Mouse (Mus musculus) ES-E14 (cell line): ENCODE results near the gene Rhbg. TPM values are rescaled to one million over a fixed set of nuclear protein-coding genes. Genes with fewer than 3 reads are reported as not detected.
"Not testable (repeated sequence)": the region's sequence is repeated elsewhere in the genome, so short reads cannot be mapped to it uniquely, and the experiment has no call there.

Experiments used
- DNase-seq: peaks from one replicate; pipeline ENCODE4 v3.0.0-alpha.2; 2013; ENCODE audit warnings: low read depth, low spot score
- H3K27ac ChIP-seq: 2 replicates; pipeline ENCODE4 v1.5.1; 2012; ENCODE audit warnings: low read depth, mild to moderate bottlenecking, low read length, moderate library complexity, mixed read lengths; ENCODE audit not compliant: poor library complexity, insufficient read depth, severe bottlenecking
- H3K36me3 ChIP-seq: 2 replicates; pipeline ENCODE4 v1.6.1; 2012; ENCODE audit warnings: mild to moderate bottlenecking, low read length, moderate library complexity, mixed read lengths; ENCODE audit not compliant: control insufficient read depth, poor library complexity, insufficient read depth, severe bottlenecking
- H3K4me1 ChIP-seq, 2 experiments: fragments of 150-350 bp in 1 of 2; sonication (generic) in 1 of 2; 2 replicates each; pipeline ENCODE4 v1.6.1; 2012; ENCODE audit warnings: low read length in 2 of 2, mild to moderate bottlenecking in 1 of 2, mixed read lengths in 1 of 2; ENCODE audit not compliant: control insufficient read depth in 2 of 2, insufficient read depth in 2 of 2, poor library complexity in 1 of 2
- H3K4me3 ChIP-seq, 2 experiments: fragments of 150-350 bp in 1 of 2; sonication (generic) in 1 of 2; 2 replicates each; pipeline ENCODE4 v1.5.1; 2012; ENCODE audit warnings: low read length in 2 of 2, low read depth in 1 of 2, mild to moderate bottlenecking in 1 of 2, mixed read lengths in 1 of 2; ENCODE audit not compliant: insufficient read depth in 1 of 2, poor library complexity in 1 of 2, severe bottlenecking in 1 of 2
- H3K9ac ChIP-seq: 2 replicates; pipeline ENCODE4 v1.6.1; 2012; ENCODE audit warnings: low read depth, mild to moderate bottlenecking, low read length, mixed read lengths; ENCODE audit not compliant: poor library complexity, insufficient read depth, severe bottlenecking
- H3K9me3 ChIP-seq: fragments of 150-350 bp; sonication (generic); 2 replicates; pipeline ENCODE4 v1.6.1; 2012; ENCODE audit warnings: low read depth, mild to moderate bottlenecking, low read length; ENCODE audit not compliant: control insufficient read depth, insufficient read depth
- CHD2 ChIP-seq: IDR thresholded peaks from 2 replicates; pipeline ENCODE4 v1.6.1; 2014; ENCODE audit warnings: mild to moderate bottlenecking, low read depth, low read length, inconsistent platforms
- HCFC1 ChIP-seq: IDR thresholded peaks from 2 replicates; pipeline ENCODE4 v1.6.1; 2012; ENCODE audit warnings: low read length, inconsistent platforms, borderline replicate concordance; ENCODE audit not compliant: insufficient read depth
- MAFK ChIP-seq: IDR thresholded peaks from 2 replicates; pipeline ENCODE4 v1.6.1; 2014; ENCODE audit warnings: mild to moderate bottlenecking, low read depth, low read length, inconsistent platforms; ENCODE audit not compliant: insufficient read depth
- ZC3H11A ChIP-seq: IDR thresholded peaks from 2 replicates; pipeline ENCODE4 v1.6.1; 2012; ENCODE audit warnings: low read depth, mild to moderate bottlenecking, inconsistent platforms, low read length, borderline replicate concordance
- ZNF384 ChIP-seq: IDR thresholded peaks from 2 replicates; pipeline ENCODE4 v1.6.1; 2012; ENCODE audit warnings: low read depth, low read length, inconsistent platforms
- in situ Hi-C, 2 experiments: fragments of 600-800 bp; cut with MboI; formaldehyde crosslinking; loops; one replicate each; pipeline ENCODE4 v1.15.1; 2025; ENCODE audit warnings: low sequenced_read_pairs in 2 of 2, inconsistent platforms in 1 of 2; ENCODE audit not compliant: unreplicated experiment in 2 of 2
- total RNA-seq: library from RNA; depleted of rRNA; stranded (reverse); fragments of 300-350 nt; gene quantifications from 2 replicates; pipeline ENCODE4 v1.2.3, GENCODE M21; 2012

Rhbg gene
- total RNA-seq, 1 experiment = 3.4 TPM

GRCm38 (mm10) chr3:88268991-88269390, 14.5 kb upstream of the Rhbg start:
- H3K4me3 ChIP-seq = no peak overlapping the region
- no peaks in the 10 kb centered on the region for H3K9me3 ChIP-seq
- DNase-seq = no peak
- in situ Hi-C loops = no loop called here
- TF ChIP-seq CHD2 = no peak
- no peak for TF ChIP-seq MAFK
- TF ChIP-seq HCFC1 = no peak
- TF ChIP-seq ZNF384 = no peak
- TF ChIP-seq ZC3H11A = no peak
- no peaks in the 10 kb centered on the region for H3K36me3 ChIP-seq
- no peak overlapping the region for H3K27ac ChIP-seq
- H3K4me1 ChIP-seq = no peaks in the 10 kb centered on the region
- no peak overlapping the region for H3K9ac ChIP-seq

GRCm38 (mm10) chr3:88268014-88268413, 13.5 kb upstream of the Rhbg start:
- in situ Hi-C loops, DNase-seq: not testable (repeated sequence)

GRCm38 (mm10) chr3:88262346-88262745, 7.8 kb upstream of the Rhbg start:
- Histone ChIP-seq H3K4me1 (peaks cover 2 to 5% of the 10 kb centered on the region in 2 experiments; a peak in 2 of 4 replicates), H3K4me3 (no peak overlapping the region), H3K27ac (no peak overlapping the region), H3K9me3 (no peaks in the 10 kb centered on the region), H3K9ac (no peak overlapping the region), H3K36me3 (no peaks in the 10 kb centered on the region)
- TF ChIP-seq ZNF384 (no peak), CHD2 (no peak), HCFC1 (no peak), MAFK (no peak), ZC3H11A (no peak)
- in situ Hi-C loops = no loop called here
- DNase-seq = no peak

More at GRCm38 (mm10) chr3:88268014-88268413, 13.5 kb upstream of the Rhbg start:
- H3K9ac ChIP-seq, H3K4me1 ChIP-seq, H3K9me3 ChIP-seq, H3K27ac ChIP-seq, H3K36me3 ChIP-seq, H3K4me3 ChIP-seq: not testable (repeated sequence)

- TF ChIP-seq ZC3H11A (no peak), CHD2 (no peak)
- no peak overlapping the region for H3K9ac ChIP-seq
- H3K9me3 ChIP-seq = no peaks in the 10 kb centered on the region
- H3K4me1 ChIP-seq = peaks cover 2 to 5% of the 10 kb centered on the region in 2 experiments; a peak in 2 of 4 replicates
- H3K27ac ChIP-seq = no peak overlapping the region
- no peaks in the 10 kb centered on the region for H3K36me3 ChIP-seq
- in situ Hi-C loops = no loop called here
- no peak overlapping the region for H3K4me3 ChIP-seq
- no peak for DNase-seq
Measured at GRCm38 (mm10) chr3:88256382-88256781, 1.9 kb upstream of the Rhbg start.

- in situ Hi-C loops = no loop called here
- no peak overlapping the region for H3K9ac ChIP-seq
- no peaks in the 10 kb centered on the region for H3K9me3 ChIP-seq
- DNase-seq = no peak
- H3K4me3 ChIP-seq = no peak overlapping the region
- H3K36me3 ChIP-seq = no peaks in the 10 kb centered on the region
- H3K4me1 ChIP-seq = peaks cover 0 to 2% of the 10 kb centered on the region in 2 experiments; a peak in 1 of 4 replicates
- no peak overlapping the region for H3K27ac ChIP-seq
- TF ChIP-seq ZC3H11A = no peak
- TF ChIP-seq ZNF384 = no peak
- TF ChIP-seq CHD2 = no peak
Measured at GRCm38 (mm10) chr3:88255950-88256349, 1.4 kb upstream of the Rhbg start.
